27 mouse cellular contexts compared by ENCODE assay signal in the genomic region with DNA sequence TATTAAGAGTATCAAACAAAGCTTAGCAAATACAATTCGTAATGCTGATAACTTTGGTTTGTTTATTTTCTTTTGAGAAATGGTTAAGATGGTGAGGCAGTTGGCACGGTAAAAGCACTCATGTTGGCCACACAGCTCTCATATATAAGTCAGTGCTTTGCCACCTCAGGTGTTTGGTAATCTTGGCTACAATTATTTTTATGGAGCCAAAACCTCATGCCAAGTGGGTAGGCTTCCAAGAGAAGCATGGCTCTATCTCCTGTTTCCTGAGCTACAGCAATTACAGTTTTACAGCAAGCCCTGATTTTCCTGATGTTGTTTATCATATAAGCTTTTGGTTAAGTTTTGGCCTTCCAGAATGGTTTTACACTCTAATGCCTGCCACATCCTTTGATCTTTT.
DNase-seq lines count a peak whose midpoint lies in the region; ATAC-seq and TF ChIP-seq lines count a peak whose summit lies in the region.
"Had no signal": no experiment of that assay in that cellular context is flagged by ENCODE, and none has a peak within 500 bp of the region (broad histone marks: within the 10 kb centered on the region; RNA-seq: fewer than 3 reads in every experiment).

No protein-coding gene starts in this region.

- no peaks in the 10 kb centered on the region for H3K9me3 ChIP-seq in forebrain, embryonic 15.5 days
- H3K9me3 ChIP-seq: embryonic facial prominence, embryonic 12.5 days; forebrain, embryonic 12.5 days; heart, embryonic 12.5 days; limb, embryonic 13.5 days; liver, embryonic 13.5 days; midbrain, embryonic 15.5 days; neural tube, embryonic 15.5 days; stomach, embryonic 15.5 days had no signal

- no peak overlapping the region for H3K9ac ChIP-seq in liver, adult 2 months (ENCODE audit: low read depth, low read length)
- no peak overlapping the region for H3K9ac ChIP-seq in forebrain, embryonic 15.5 days (replicated peaks)
- H3K9ac ChIP-seq: embryonic facial prominence, embryonic 12.5 days; forebrain, embryonic 12.5 days; heart, embryonic 12.5 days; limb, embryonic 13.5 days; liver, embryonic 13.5 days; midbrain, embryonic 15.5 days; neural tube, embryonic 15.5 days; stomach, embryonic 15.5 days had no signal

- H3K4me1 ChIP-seq in liver, adult 2 months (ENCODE audit: control insufficient read depth, insufficient read depth, low read length), result peaks cover 5% of the 10 kb centered on the region; the same call in 1 of the 2 replicates
- H3K4me1 ChIP-seq in forebrain, embryonic 15.5 days, result no peaks in the 10 kb centered on the region
- H3K4me1 ChIP-seq: embryonic facial prominence, embryonic 12.5 days; forebrain, embryonic 12.5 days; liver, embryonic 13.5 days; midbrain, embryonic 15.5 days; neural tube, embryonic 15.5 days had no signal

- H3K36me3 ChIP-seq in liver, adult 2 months (ENCODE audit: control insufficient read depth, insufficient read depth, low read length), result no peaks in the 10 kb centered on the region
- no peaks in the 10 kb centered on the region for H3K36me3 ChIP-seq in forebrain, embryonic 15.5 days
- H3K36me3 ChIP-seq: embryonic facial prominence, embryonic 12.5 days; forebrain, embryonic 12.5 days; heart, embryonic 12.5 days; limb, embryonic 13.5 days; liver, embryonic 13.5 days; midbrain, embryonic 15.5 days; neural tube, embryonic 15.5 days; stomach, embryonic 15.5 days had no signal

- TF ChIP-seq POLR2A in liver, adult 2 months (IDR thresholded peaks at IDR 0.05; ENCODE audit: extremely low read depth, insufficient read depth, low read length), result no peak

- no peak for ATAC-seq in forebrain, embryonic 15.5 days (replicated peaks)
- ATAC-seq: hindbrain, postnatal 0 days; intestine, embryonic 16.5 days; midbrain, embryonic 15.5 days had no signal

- H3K27ac ChIP-seq in liver, adult 2 months (replicated peaks; ENCODE audit: insufficient read depth, low read depth, low read length), result no peak overlapping the region
- no peak overlapping the region for H3K27ac ChIP-seq in forebrain, embryonic 15.5 days (replicated peaks)
- H3K27ac ChIP-seq: embryonic facial prominence, embryonic 12.5 days; forebrain, embryonic 12.5 days; hindbrain, postnatal 0 days; limb, embryonic 13.5 days; liver, embryonic 13.5 days; macrophage; midbrain, embryonic 15.5 days; neural tube, embryonic 15.5 days; stomach, embryonic 15.5 days had no signal

- TF ChIP-seq CTCF in liver, adult 2 months (IDR thresholded peaks at IDR 0.05; ENCODE audit: low read depth, low read length), result no peak

- no peaks in the 10 kb centered on the region for H3K79me2 ChIP-seq in liver, adult 2 months (ENCODE audit: control insufficient read depth, insufficient read depth, low read length)

- WGBS in liver, adult 2 months, result 39% methylated on average over 2 of the region's 2 CpGs
- 76% methylated on average over 2 of the region's 2 CpGs for WGBS in forebrain, embryonic 15.5 days

- H3K4me2 ChIP-seq in forebrain, embryonic 15.5 days (replicated peaks), result no peak overlapping the region
- H3K4me2 ChIP-seq: embryonic facial prominence, embryonic 12.5 days; forebrain, embryonic 12.5 days; heart, embryonic 12.5 days; limb, embryonic 13.5 days; liver, embryonic 13.5 days; midbrain, embryonic 15.5 days; neural tube, embryonic 15.5 days; stomach, embryonic 15.5 days had no signal

- no peaks in the 10 kb centered on the region for H3K27me3 ChIP-seq in liver, adult 2 months (ENCODE audit: control insufficient read depth, insufficient read depth, low read length)
- H3K27me3 ChIP-seq in forebrain, embryonic 15.5 days, result no peaks in the 10 kb centered on the region
- H3K27me3 ChIP-seq: embryonic facial prominence, embryonic 12.5 days; forebrain, embryonic 12.5 days; heart, embryonic 12.5 days; limb, embryonic 13.5 days; liver, embryonic 13.5 days; midbrain, embryonic 15.5 days; neural tube, embryonic 15.5 days; stomach, embryonic 15.5 days had no signal

- DNase-seq in liver, adult 2 months (ENCODE audit: extremely low read depth, low read depth, low spot score), result peak; percentile 70
- no peak for DNase-seq in liver
- DNase-seq in cerebellum, adult 18-20 months, result peak; percentile 38 to 45
- peak; percentile 76 to 84 for DNase-seq in cerebellum, postnatal 10 days
- DNase-seq in gonadal fat pad, adult 2 months (ENCODE audit: low read depth), result peak; percentile 71
- no peak for DNase-seq in layer of hippocampus, postnatal 14 days (ENCODE audit: low spot score in 2 of 2)
- no peak for DNase-seq in kidney, adult 18-20 months
- DNase-seq: adrenal gland, postnatal 25 days; B cell, adult 2 months; embryo, embryonic 11 days; gastrocnemius, postnatal 14 days; kidney, postnatal 14 days; layer of hippocampus, adult 9-11 months; liver, embryonic 13.5 days; retina, postnatal 1 day; right cerebral cortex, postnatal 25 days had no signal

- no peak overlapping the region for H3K4me3 ChIP-seq in liver, adult 2 months (ENCODE audit: insufficient read depth, low read depth, low read length)
- H3K4me3 ChIP-seq in forebrain, embryonic 15.5 days, result no peak overlapping the region
- H3K4me3 ChIP-seq: embryonic facial prominence, embryonic 12.5 days; forebrain, embryonic 12.5 days; heart, embryonic 12.5 days; limb, embryonic 13.5 days; liver, embryonic 13.5 days; midbrain, embryonic 15.5 days; neural tube, embryonic 15.5 days; stomach, embryonic 15.5 days had no signal

Comparison
In these comparisons a context has a peak if more than half of its experiments do, and no peak if none do; other contexts are left out.
1. DNase-seq: peak in liver, adult 2 months (single experiment), cerebellum, adult 18-20 months (2 of 2), cerebellum, postnatal 10 days (2 of 2) and gonadal fat pad, adult 2 months (single experiment); none in liver (single experiment), layer of hippocampus, postnatal 14 days (0 of 2) and kidney, adult 18-20 months (single experiment).